Mouse (Mus musculus): ENCODE measurements around the gene BC035947.
"Not testable (repeated sequence)": the region's sequence is repeated elsewhere in the genome, so short reads cannot be mapped to it uniquely, and the experiment has no call there.

Gene BC035947
- long read RNA-seq, experiment 1: 0 reads
- long read RNA-seq, experiment 2: 0 reads

GRCm38 (mm10) chr1:78511621-78512160 lies at the start of gene BC035947:
TSS of gene BC035947 (minus strand) at chr1:78512158.
- intact Hi-C loops (cut with DNase I): no loop called here

DNA sequence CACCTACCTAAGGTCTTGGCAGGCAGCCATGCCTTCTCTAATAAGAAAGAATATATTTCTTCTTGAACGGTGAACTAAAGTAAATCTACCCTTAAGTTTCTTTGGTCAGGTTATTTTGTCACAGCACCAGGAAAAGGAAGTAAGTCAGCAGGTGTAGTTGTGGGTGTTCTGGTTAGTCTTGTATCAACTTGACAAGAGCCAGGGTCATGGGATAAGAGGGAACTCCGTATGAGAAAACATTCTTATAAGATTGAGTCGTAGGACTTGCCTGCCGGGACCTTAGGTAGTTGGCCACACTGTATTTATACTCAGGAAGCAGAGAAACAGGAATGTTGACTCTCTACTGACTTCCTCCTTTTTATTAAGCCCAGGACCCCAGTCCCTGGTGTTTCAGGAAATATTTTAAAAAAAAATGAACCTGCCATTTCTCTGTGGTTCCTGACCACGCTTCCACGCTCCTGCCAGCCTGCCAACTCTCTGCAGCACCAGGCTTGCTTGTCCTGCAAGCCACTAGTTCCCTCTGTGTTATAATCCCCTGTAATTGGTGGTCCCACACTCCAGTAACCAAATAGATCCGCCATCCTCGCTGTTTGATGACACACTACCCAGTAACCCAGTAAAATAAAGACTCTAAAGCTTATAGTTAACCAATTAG lies 42.2 kb upstream of the BC035947 start:
- intact Hi-C loops (cut with DNase I): no loop called here

- intact Hi-C loops (cut with DNase I): no loop called here
Observed at GRCm38 (mm10) chr1:78548961-78549360, 37.0 kb upstream of the BC035947 start.

- intact Hi-C loops (cut with DNase I): no loop called here
Observed at GRCm38 (mm10) chr1:78546258-78546657, 34.3 kb upstream of the BC035947 start.

DNA sequence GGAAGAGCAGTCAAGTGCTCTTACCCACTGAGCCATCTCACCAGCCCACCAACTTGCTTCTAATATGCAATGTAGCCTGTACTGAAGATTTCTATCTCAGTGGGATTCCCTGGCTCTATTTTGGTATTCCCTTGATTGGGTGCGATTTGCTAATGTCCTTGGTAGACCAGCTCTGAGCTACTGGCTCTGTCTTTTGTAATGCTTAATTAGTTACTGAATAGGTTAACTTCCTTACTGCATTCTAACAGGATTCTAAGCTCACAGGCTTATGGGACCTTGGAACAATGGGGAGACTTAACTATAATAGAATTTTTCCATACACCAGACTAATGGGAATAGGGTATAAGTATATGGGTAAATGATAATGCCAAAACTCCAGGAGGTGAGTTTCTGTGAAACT lies 31.7 kb upstream of the BC035947 start:
- intact Hi-C loops (cut with DNase I): not testable (repeated sequence)

- intact Hi-C loops (cut with DNase I): loop anchor here (5.0 to 10.0 kb wide), 2 partner anchors 116 to 148 kb away; partner anchors contain the start of genes Acsl3 and Utp14b
Observed at GRCm38 (mm10) chr1:78539166-78539565, 27.2 kb upstream of the BC035947 start.

- intact Hi-C loops (cut with DNase I): loop anchor here (5.0 to 10.0 kb wide), 2 partner anchors 116 to 149 kb away; partner anchors contain the start of genes Acsl3 and Utp14b
Observed at GRCm38 (mm10) chr1:78538396-78538795, 26.4 kb upstream of the BC035947 start.

GRCm38 (mm10) chr1:78537494-78538010 lies 25.6 kb upstream of the BC035947 start:
- intact Hi-C loops (cut with DNase I): loop anchor here (5.0 to 10.0 kb wide), 2 partner anchors 117 to 150 kb away; partner anchors contain the start of genes Acsl3 and Utp14b

DNA sequence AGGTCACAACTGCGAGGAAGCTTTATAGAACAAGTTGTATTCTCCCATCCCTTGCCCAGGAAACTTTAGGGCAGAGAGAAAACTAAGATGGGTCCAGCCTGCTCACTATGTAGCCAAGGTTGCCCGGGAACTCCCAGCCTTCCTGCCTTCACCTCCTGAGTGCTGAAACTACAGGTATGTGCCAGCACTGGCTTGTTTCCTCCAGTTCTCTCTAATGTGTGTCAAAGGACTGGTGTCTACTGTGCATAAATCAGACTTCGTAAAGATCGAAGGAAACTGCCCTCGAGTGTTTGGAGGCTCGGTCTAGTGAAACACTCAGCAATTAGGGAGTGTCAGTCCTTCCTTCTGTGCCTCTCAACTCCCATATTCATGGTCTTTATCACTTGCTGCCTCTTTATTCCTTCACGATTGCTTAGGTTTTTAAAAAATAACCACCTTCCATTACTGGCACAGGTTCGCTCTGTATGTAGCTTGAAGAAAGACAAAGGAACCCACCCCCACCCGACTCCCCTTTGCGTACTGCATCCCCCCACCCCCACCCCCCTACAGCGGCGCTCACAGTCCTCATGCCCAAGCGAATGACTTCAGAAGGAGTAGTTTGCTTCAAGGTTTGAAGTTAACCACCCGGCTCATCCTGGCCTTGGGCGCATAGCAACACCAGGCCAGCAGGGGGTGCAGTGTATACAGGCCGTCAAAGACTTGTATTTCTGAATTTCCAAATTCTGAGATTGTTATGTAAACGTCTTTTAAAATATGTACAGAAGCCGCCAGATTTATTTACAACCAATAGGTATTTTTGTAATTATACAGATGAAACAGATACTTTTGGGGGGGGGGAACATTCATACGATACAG lies 24.6 kb upstream of the BC035947 start:
- intact Hi-C loops (cut with DNase I): loop anchor here (5.0 to 10.0 kb wide), 2 partner anchors 118 to 151 kb away; partner anchors contain the start of genes Acsl3 and Utp14b

DNA sequence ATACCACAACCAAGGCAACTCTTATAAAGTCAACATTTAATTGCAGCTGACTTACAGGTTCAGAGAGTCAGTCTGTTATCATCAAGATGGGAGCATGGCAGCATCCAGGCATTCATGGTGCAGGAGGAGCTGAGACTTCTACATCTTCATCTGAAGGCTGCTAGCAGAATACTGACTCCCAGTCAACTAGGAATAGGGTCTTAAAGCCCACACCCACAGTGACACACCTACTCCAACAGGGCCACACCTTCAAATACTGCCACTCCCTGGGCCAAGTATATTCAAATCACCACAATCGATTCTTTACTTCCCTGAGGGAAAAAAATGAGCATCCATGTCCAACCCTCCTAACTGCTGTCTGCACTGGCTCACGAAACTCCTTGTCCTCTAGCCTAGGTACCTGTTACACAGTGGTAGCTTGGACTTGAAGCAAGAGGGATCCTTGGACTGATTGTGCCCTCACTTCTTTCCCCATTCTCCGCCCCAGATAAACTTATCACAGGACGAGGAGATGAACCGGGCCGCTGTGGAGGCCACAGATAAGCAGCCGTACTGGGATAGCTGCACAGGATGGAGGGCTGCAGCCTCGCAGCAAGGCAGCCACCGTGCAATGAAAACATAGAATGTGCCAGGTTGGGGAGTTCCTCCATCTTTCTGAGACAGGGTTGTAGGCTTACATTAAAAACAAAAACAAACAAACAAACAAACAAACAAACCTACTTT lies 22.6 kb upstream of the BC035947 start:
- intact Hi-C loops (cut with DNase I): loop anchor here (5.0 to 10.0 kb wide), 2 partner anchors 120 to 153 kb away; partner anchors contain the start of genes Acsl3 and Utp14b

- intact Hi-C loops (cut with DNase I): loop anchor here (10.0 kb wide), 1 partner anchor 123 kb away; the partner anchor contains the start of genes Acsl3 and Utp14b
Observed at GRCm38 (mm10) chr1:78532184-78532800, 20.3 kb upstream of the BC035947 start.

DNA sequence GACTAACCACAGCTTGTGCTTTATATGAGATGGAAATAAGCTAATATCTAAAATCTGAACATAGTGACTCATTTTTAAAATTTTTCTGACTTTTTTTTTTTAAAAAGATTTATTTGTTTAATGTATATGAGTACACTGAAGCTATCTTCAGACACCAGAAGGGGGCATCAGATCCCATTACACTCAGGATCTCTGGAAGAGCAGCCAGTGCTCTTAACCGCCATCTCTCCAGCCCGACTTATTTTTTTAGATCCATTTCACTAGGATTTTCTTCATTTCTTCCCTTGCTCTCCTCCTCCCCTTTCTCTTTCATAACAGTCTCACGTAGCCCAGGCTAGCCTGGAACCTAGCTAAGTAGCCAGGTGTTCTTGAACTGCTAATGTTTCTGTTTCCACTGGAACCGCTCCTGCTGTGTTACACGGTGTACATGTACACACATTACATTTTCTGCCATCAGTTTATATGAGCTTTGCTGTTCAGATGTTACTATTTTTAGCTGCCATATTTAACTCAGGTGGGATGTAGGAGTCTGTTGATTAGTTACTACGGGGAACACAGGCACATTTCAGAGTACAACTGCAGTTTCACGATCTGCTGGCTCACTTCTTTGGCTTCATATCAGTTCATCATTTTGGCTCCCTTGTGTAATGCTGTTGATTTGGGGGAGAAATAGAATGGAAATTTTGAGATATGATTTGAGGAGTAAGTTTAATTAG lies 18.7 kb upstream of the BC035947 start:
- intact Hi-C loops (cut with DNase I): loop anchor here (10.0 kb wide), 1 partner anchor 124 kb away; the partner anchor contains the start of genes Acsl3 and Utp14b

DNA sequence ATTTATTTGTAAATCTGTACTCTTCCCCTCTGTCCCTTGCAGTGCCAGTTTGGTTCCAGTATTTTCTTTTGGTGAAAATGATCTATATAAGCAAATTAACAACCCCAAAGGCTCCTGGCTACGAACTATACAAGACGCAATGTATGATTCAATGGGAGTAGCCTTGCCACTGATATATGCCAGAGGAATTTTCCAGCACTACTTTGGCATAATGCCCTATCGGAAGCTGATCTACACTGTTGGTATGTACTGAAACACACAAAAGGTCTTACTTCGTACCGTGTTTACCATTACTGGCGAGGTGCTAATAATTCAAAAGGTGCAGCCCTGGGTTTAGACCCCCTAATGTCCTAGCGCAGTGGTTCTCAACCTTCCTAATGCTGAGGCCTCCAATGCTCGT lies 17.1 kb upstream of the BC035947 start:
- intact Hi-C loops (cut with DNase I): no loop called here

- intact Hi-C loops (cut with DNase I): no loop called here
Observed at GRCm38 (mm10) chr1:78528356-78528755, 16.4 kb upstream of the BC035947 start.

GRCm38 (mm10) chr1:78525189-78525886 lies 13.4 kb upstream of the BC035947 start:
- intact Hi-C loops (cut with DNase I): no loop called here

GRCm38 (mm10) chr1:78518907-78519306 lies 6.9 kb upstream of the BC035947 start:
- intact Hi-C loops (cut with DNase I): no loop called here

- intact Hi-C loops (cut with DNase I): no loop called here
Observed at GRCm38 (mm10) chr1:78512756-78513155, 798 bp upstream of the BC035947 start.

DNA sequence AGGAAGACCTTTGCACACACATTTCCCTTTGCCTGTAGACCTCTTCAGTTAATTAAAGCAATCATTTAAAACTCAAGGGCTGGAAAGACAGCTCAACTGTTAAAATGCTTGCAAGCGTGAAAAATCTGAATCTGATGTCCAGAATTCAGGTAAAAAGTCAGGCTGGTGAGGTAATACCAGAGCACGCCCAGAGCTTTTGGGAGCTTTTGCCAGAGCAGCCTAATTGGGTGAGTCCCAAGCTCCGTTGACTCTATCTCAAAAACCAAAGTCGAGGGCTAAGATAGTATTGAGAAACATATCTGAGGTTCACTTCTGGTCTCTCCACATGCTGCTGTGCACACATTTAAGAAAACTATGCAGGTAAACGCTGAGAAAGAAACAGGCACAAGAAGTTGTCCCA lies 1.1 kb downstream of the BC035947 start, which contains the start of gene Mogat1:
TSS of gene Mogat1 (plus strand) at position 130 of the 400 bp plus-strand sequence.
- intact Hi-C loops (cut with DNase I): no loop called here

- intact Hi-C loops (cut with DNase I): no loop called here
Observed at GRCm38 (mm10) chr1:78507137-78507536, 4.8 kb downstream of the BC035947 start.

All from adrenal gland (tissue).